Mouse (Mus musculus) heart, embryonic 13.5 days (tissue): ENCODE measurements around the gene Slc4a1ap. TPM values are rescaled to one million over a fixed set of nuclear protein-coding genes. Genes with fewer than 3 reads are reported as not detected.
"Not testable (repeated sequence)": the region's sequence is repeated elsewhere in the genome, so short reads cannot be mapped to it uniquely, and the experiment has no call there.

Experiments used
- ATAC-seq: fragments of 200-750 bp; cut with Nextera tagmentation; 2 replicates; pipeline ENCODE4 v1.8.0; 2017; ENCODE audit warnings: moderate TSS enrichment; ENCODE audit not compliant: insufficient number of reproducible peaks, low FRiP score, low TSS enrichment; ENCODE audit errors: extremely low read depth
- H3K27ac ChIP-seq: fragments of 300-500 bp; sonication (generic); replicated peaks from 2 replicates; pipeline ENCODE4 v1.5.1; 2015; ENCODE audit warnings: moderate library complexity, mild to moderate bottlenecking, inconsistent platforms
- H3K27me3 ChIP-seq: fragments of 300-500 bp; sonication (generic); replicated peaks from 2 replicates; pipeline ENCODE4 v1.6.1; 2015; ENCODE audit warnings: mild to moderate bottlenecking, inconsistent platforms
- H3K36me3 ChIP-seq: fragments of 300-500 bp; sonication (generic); 2 replicates; pipeline ENCODE4 v1.6.1; 2015; ENCODE audit warnings: mild to moderate bottlenecking, inconsistent platforms
- H3K4me1 ChIP-seq: fragments of 300-500 bp; sonication (generic); 2 replicates; pipeline ENCODE4 v1.6.1; 2015; ENCODE audit warnings: inconsistent platforms
- H3K4me2 ChIP-seq: fragments of 300-500 bp; sonication (generic); 2 replicates; pipeline ENCODE4 v1.6.1; 2015; ENCODE audit warnings: inconsistent platforms, mild to moderate bottlenecking, moderate library complexity
- H3K4me3 ChIP-seq: fragments of 300-500 bp; sonication (generic); 2 replicates; pipeline ENCODE4 v1.5.1; 2015; ENCODE audit warnings: moderate library complexity, mild to moderate bottlenecking, inconsistent platforms
- H3K9ac ChIP-seq: fragments of 300-500 bp; sonication (generic); 2 replicates; pipeline ENCODE4 v1.6.1; 2015; ENCODE audit warnings: inconsistent platforms, mild to moderate bottlenecking, moderate library complexity
- H3K9me3 ChIP-seq: fragments of 300-500 bp; sonication (generic); 2 replicates; pipeline ENCODE4 v1.6.1; 2016; ENCODE audit warnings: inconsistent platforms
- WGBS: fragments of 180-500 bp; shearing (Covaris S2); methylation state at CpG from one replicate; pipeline ENCODE4 v1.1.7; 2015; ENCODE audit warnings: mixed read lengths; 5-methylcytosine and 5-hydroxymethylcytosine counted together
- polyA plus RNA-seq: library from polyadenylated mRNA; unstranded; fragments of >200 nt; fragmentation: Nextera tagmentation; extraction: Ambion mirVana; gene quantifications from 2 replicates; pipeline ENCODE4 v1.2.1, GENCODE M21; 2015

The Slc4a1ap gene
- polyA plus RNA-seq, 1 experiment from 2014 or later, result 21.3 TPM

DNA sequence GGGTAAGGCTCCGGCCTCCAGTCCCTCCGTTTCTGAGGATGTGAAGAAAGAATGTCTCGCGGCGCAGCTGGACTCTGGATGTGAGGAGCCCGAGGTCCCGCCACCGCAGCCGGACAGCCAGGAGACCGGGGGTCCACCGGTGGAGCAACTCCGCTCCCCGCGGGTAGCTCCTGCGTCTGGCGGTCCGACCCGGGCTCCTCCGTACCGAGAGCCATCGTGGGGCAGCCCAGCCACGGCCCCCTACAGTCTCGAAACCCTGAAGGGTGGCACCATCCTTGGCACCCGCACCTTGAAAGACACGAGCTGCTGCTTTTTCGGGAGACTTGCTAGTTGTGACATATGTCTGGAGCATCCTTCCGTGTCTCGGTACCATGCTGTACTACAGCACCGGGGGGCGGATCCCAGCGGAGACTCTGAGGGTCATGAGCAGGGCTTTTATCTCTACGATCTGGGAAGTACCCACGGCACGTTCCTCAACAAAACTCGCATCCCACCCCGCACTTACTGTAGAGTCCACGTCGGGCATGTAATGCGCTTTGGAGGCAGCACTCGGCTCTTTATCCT lies 404 bp downstream of the Slc4a1ap start:
- Histone ChIP-seq H3K9ac (peak overlapping the region; percentile 94), H3K4me3 (peak overlapping the region; percentile 94), H3K9me3 (no peaks in the 10 kb centered on the region), H3K36me3 (peaks cover 48% of the 10 kb centered on the region), H3K4me1 (peaks cover 23% of the 10 kb centered on the region), H3K27ac (peak overlapping the region; percentile 84), H3K27me3 (no peaks in the 10 kb centered on the region), H3K4me2 (peak overlapping the region; percentile 100)
- no peak for ATAC-seq
- 2% methylated on average over 40 of the region's 40 CpGs for WGBS

DNA sequence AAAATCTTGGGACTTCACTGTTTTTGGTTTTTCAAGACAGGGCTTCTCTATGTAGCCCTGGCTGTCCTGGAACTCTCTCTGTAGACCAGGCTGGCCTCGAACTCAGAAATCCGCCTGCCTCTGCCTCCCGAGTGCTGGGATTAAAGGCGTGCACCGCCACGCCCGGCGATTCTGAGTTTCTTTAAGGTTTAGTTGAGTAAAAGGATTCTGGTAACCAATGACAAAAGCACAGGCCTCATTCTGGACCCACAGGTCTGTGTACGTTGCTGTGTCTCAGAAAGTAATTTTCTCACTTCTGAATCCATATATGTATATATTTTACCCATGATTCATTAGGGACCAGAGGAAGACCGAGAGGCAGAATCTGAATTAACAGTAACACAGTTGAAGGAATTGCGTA lies 912 bp downstream of the Slc4a1ap start, which contains the start of gene Supt7l:
Supt7l (minus strand) TSS at position 101 of the 400 bp plus-strand sequence.
- 73% methylated on average over 11 of the region's 11 CpGs for WGBS
- H3K27ac ChIP-seq, result peak within 1 kb of the TSS; percentile 84
- H3K27me3 ChIP-seq, ATAC-seq, H3K9me3 ChIP-seq: not testable (repeated sequence)
- peak within 1 kb of the TSS; percentile 94 for H3K4me3 ChIP-seq
- H3K4me2 ChIP-seq, result peak within 1 kb of the TSS; percentile 100
- peaks cover 23% of the 10 kb centered on the region for H3K4me1 ChIP-seq
- peaks cover 48% of the 10 kb centered on the region for H3K36me3 ChIP-seq
- H3K9ac ChIP-seq, result peak within 1 kb of the TSS; percentile 94

DNA sequence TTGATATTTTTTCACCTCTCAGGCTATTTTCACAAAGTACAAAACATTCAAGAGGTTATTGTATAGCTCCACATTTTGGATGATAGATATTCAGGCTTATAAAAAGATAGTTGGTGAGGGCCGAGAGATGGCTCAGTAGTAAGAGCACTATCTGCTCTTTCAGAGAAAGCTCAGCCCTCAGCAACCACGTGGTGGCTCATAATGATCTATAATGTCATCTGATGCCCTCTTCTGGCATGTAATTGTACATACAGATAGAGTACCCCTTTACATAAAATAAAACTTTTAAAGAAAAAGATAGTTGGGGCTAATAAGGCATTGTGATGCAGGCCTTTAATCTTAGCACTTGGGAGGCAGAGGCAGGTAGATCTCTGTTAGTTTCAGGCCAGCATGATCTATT lies 1.8 kb downstream of the Slc4a1ap start:
- no peak for ATAC-seq
- no peak overlapping the region for H3K4me3 ChIP-seq
- H3K9me3 ChIP-seq, result no peaks in the 10 kb centered on the region
- H3K36me3 ChIP-seq, result peaks cover 52% of the 10 kb centered on the region
- no peak overlapping the region for H3K27ac ChIP-seq
- H3K9ac ChIP-seq, result no peak overlapping the region
- WGBS, result 52% methylated on average over 2 of the region's 2 CpGs
- H3K27me3 ChIP-seq, result no peaks in the 10 kb centered on the region
- peaks cover 23% of the 10 kb centered on the region for H3K4me1 ChIP-seq
- peak overlapping the region; percentile 100 for H3K4me2 ChIP-seq

DNA sequence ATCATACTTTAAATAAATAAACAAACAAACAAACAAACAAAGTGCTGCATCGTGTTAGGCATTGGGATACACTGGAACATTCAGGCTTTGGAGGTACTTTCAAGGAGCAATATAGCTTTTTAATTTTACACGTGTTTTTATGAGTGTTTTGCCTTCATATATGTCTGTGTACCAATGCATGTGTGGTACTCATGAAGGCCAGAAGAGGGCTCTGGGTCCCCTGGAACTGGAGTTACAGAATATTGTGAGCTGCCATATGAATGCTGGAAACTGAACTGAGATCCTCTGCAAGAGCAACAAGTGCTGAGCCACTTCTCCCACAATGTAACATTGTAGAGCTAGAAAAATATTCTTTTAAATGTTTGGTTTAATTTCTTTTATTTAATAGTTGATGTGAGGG lies 8.4 kb downstream of the Slc4a1ap start:
- H3K4me3 ChIP-seq, result no peak overlapping the region
- no peaks in the 10 kb centered on the region for H3K9me3 ChIP-seq
- no peaks in the 10 kb centered on the region for H3K27me3 ChIP-seq
- no peak overlapping the region for H3K27ac ChIP-seq
- ATAC-seq, result no peak
- 85% methylated on average over 2 of the region's 2 CpGs for WGBS
- peaks cover 92% of the 10 kb centered on the region for H3K36me3 ChIP-seq
- H3K4me1 ChIP-seq, result no peaks in the 10 kb centered on the region
- H3K9ac ChIP-seq, result no peak overlapping the region
- no peak overlapping the region for H3K4me2 ChIP-seq

DNA sequence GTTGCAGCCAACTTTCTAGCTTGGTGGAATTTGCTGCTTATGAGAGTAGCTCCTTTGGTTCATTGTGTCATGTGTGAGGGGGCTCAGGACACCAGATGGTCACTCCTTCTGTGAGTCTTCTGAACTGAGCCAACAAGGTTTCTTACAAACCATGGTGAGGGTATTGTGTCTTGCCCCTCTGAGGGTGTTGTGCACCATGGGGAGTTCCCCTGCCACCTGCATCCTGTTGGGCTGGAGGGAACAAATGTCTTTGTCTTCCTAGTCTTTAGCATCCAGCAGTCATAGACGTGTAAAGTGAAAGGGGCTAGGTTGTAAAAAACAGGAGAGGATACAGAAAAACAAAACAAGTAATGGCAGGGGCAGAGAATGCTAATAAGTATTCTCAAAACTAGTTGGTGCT lies 32.6 kb downstream of the Slc4a1ap start:
- WGBS, result 62% methylated on average over 1 of the region's 1 CpGs
- Histone ChIP-seq H3K36me3 (peaks cover 40% of the 10 kb centered on the region), H3K9me3 (no peaks in the 10 kb centered on the region), H3K27me3 (no peaks in the 10 kb centered on the region), H3K9ac (no peak overlapping the region), H3K4me1 (peaks cover 22% of the 10 kb centered on the region), H3K4me3 (no peak overlapping the region), H3K4me2 (no peak overlapping the region), H3K27ac (no peak overlapping the region)
- ATAC-seq, result no peak

DNA sequence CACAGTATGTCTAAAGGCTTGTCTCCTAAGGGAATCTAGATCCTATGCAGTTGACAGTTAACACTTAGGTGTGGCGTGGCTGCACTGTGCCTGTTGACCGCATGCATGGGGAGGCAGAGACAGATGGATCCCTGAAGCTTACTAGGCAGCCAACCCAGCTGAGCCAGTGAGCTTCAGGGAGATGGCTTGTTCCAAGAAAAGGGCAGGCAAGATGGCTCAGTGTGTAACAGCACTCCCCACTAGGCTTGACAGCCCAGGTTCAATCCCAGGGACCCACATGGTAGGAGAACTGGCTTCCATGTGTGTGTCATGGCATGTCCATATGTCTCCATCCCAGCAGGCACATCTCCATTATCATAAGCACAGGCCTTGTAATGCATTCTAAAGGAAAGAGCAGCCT lies 33.6 kb downstream of the Slc4a1ap start:
- ATAC-seq, result no peak
- Histone ChIP-seq H3K27ac (no peak overlapping the region), H3K4me3 (no peak overlapping the region), H3K27me3 (no peaks in the 10 kb centered on the region), H3K9me3 (no peaks in the 10 kb centered on the region), H3K9ac (no peak overlapping the region), H3K36me3 (peaks cover 32% of the 10 kb centered on the region), H3K4me1 (peaks cover 31% of the 10 kb centered on the region), H3K4me2 (no peak overlapping the region)
- WGBS, result 94% methylated on average over 2 of the region's 2 CpGs

DNA sequence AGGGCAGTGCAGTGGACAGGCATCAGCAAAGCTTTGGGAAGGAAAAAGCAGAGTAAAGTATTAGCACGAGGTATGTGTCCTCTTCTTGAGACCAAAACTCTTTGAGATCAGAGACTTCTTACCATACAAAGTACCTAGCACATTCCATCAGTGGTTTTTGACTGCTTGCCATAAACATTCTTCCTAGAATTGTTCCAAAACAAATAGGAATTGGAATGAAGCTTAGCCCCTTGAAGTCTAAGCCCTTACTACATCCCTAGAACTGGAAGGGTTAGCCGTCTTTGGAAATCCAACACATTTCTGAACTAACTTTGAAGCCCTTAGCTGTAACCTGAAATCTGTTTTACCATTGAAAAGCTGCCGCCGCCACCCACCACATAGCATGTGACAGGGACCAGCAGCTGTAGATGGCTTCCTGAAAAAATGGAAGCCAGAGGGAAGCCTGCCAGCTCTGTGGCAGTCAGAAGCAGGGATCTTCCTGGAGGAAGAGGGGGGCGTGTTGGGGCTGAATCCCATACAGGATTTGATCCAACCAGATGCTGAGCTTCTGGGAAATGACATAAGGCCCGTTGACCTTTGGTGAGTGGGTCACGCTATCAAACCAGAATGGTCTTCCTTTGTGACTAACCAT lies 35.4 kb downstream of the Slc4a1ap start:
- Histone ChIP-seq H3K4me3 (no peak overlapping the region), H3K27ac (peak overlapping the region; percentile 9; the same call in 1 of the 2 replicates), H3K27me3 (no peaks in the 10 kb centered on the region), H3K9me3 (no peaks in the 10 kb centered on the region), H3K4me1 (peaks cover 33% of the 10 kb centered on the region), H3K9ac (no peak overlapping the region), H3K4me2 (no peak overlapping the region), H3K36me3 (peaks cover 18% of the 10 kb centered on the region)
- no peak for ATAC-seq
- 65% methylated on average over 7 of the region's 7 CpGs for WGBS

DNA sequence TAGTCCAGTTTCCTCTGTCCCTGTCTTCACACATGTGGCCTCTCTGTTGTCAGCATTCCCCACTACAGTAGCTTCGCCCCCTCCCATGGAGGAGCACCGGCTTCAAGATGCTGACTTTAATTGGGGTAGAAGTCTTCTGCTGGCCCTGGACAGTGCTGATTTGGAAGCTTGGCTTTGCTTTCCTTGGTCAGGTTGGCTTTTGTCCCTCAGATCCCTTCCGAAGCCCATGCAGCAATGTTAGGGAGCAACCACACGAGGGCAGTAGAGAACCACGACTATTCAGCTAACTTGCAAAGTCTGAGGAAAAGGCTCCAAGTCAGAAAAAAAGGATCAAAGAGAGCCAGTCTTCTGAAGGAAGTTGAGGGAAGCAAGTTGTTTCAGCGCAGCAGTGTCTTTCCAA lies 36.7 kb downstream of the Slc4a1ap start:
- WGBS, result 6% methylated on average over 6 of the region's 6 CpGs
- Histone ChIP-seq H3K4me3 (no peak overlapping the region), H3K36me3 (peaks cover 9% of the 10 kb centered on the region), H3K4me1 (peaks cover 44% of the 10 kb centered on the region), H3K27ac (no peak overlapping the region), H3K9ac (peak overlapping the region; percentile 61; the same call in 1 of the 2 replicates), H3K4me2 (peak overlapping the region; percentile 43), H3K9me3 (no peaks in the 10 kb centered on the region), H3K27me3 (no peaks in the 10 kb centered on the region)
- no peak for ATAC-seq

DNA sequence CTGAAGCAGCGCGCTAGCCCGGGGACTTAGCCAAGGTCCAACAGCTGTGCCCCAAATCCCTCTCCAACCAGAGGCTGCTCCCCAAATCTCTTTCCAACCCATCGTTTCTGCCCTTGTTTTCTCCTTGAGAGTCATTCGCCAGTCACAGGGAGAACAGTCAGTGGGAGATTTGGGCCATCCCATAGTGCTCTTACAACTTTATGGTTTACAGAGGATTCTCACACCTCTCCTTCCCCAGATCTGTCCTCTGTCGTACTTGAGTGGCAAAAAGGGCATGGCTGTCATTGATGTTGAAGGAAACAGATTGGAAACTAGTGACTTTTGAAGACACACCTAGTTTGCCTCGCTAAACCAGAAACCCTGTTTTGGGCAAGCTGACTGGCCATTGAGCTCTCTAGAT lies 37.1 kb downstream of the Slc4a1ap start:
- Histone ChIP-seq H3K4me3 (no peak overlapping the region), H3K4me2 (peak overlapping the region; percentile 43), H3K9me3 (no peaks in the 10 kb centered on the region), H3K9ac (peak overlapping the region; percentile 61; the same call in 1 of the 2 replicates), H3K27ac (no peak overlapping the region), H3K4me1 (peaks cover 48% of the 10 kb centered on the region), H3K36me3 (peaks cover 8% of the 10 kb centered on the region), H3K27me3 (no peaks in the 10 kb centered on the region)
- no peak for ATAC-seq
- WGBS, result 34% methylated on average over 7 of the region's 7 CpGs

DNA sequence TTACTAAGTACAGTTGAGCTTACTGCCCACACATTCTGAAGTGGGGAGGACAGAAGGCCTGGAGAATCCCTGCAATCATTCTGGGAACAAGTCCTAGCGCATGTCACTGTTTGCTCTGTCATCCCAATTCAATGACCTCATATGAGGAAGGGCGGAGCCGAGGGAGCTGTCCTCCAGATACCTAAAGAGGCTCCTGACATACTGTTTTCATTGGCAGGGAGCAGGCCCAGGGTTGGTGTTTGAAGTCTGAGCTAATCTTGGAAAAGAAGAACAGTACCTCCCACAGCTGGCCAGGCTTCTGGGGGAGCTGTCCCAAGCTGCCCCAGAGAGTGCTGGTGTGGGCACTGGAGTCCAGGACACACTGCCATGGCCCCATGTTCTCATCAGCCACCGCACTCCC lies 38.2 kb downstream of the Slc4a1ap start:
- 51% methylated on average over 4 of the region's 4 CpGs for WGBS
- Histone ChIP-seq H3K27me3 (no peaks in the 10 kb centered on the region), H3K9ac (0 out of 2 replicates have a peak overlapping the region, but pooled peaks have one; percentile 61), H3K4me1 (peaks cover 59% of the 10 kb centered on the region), H3K27ac (peak overlapping the region; percentile 76), H3K4me2 (no peak overlapping the region), H3K9me3 (no peaks in the 10 kb centered on the region), H3K36me3 (no peaks in the 10 kb centered on the region; the same call in none of the 2 replicates), H3K4me3 (no peak overlapping the region)
- ATAC-seq, result peak; percentile 34

DNA sequence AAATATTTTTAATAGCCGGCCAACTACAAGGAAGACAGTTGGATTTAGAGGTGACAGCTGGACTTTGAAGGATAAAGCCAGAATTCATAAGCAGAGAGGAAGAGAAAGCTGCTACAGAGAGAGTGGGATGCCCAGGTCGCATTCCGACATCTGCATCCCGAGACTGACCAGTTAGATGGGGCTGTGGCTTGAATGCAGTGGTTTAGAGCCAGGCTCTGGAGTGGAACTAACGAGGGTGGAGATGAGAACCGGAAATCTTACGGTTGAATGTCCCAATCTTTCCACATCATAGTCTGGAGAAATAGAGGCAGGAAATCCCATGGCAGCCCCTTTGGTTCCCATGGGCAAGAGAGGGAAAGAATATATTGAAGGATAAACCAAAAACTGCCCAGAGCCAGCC lies 39.2 kb downstream of the Slc4a1ap start:
- no peaks in the 10 kb centered on the region; the same call in 1 of the 2 replicates for H3K36me3 ChIP-seq
- H3K9ac ChIP-seq, result no peak overlapping the region
- H3K9me3 ChIP-seq, result no peaks in the 10 kb centered on the region
- H3K4me3 ChIP-seq, result no peak overlapping the region
- H3K27ac ChIP-seq, result no peak overlapping the region
- peaks cover 69% of the 10 kb centered on the region for H3K4me1 ChIP-seq
- no peak for ATAC-seq
- no peaks in the 10 kb centered on the region for H3K27me3 ChIP-seq
- H3K4me2 ChIP-seq, result no peak overlapping the region
- 90% methylated on average over 7 of the region's 7 CpGs for WGBS

DNA sequence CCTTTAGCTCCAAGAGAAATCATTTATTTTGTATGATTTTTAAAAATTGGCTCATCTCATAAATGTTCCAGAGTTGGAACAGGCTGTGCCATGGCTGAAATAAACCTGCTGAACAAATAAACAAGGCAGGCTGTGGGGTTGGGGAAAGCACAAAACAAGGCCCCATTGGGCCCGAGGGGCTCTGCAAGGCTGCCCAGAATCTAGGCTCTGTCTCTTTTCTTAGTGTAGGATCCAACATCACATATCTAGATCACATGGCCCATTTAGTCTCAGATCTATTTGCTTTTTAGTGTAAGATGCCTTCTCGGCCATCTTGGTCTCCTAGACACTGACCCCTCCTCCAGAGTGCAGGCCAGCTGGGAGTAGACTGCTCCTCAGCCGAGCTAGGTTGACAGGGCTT lies 39.7 kb downstream of the Slc4a1ap start:
- 62% methylated on average over 3 of the region's 3 CpGs for WGBS
- ATAC-seq, result no peak
- H3K4me1 ChIP-seq, result peaks cover 73% of the 10 kb centered on the region

More for the DNA sequence above, 39.7 kb downstream of the Slc4a1ap start:
- Histone ChIP-seq H3K36me3 (no peaks in the 10 kb centered on the region; the same call in 1 of the 2 replicates), H3K9ac (no peak overlapping the region), H3K27me3 (no peaks in the 10 kb centered on the region), H3K4me2 (no peak overlapping the region), H3K27ac (no peak overlapping the region), H3K4me3 (no peak overlapping the region), H3K9me3 (no peaks in the 10 kb centered on the region)
